Mouse (Mus musculus): ENCODE data around the gene Fmo1.

Gene Fmo1

GRCm38 (mm10) chr1:162866280-162866681, at the start of gene Fmo1:
Gene Fmo1, minus strand, starts transcription at chr1:162866610.
- DNase-seq (ENCODE audit: low spot score in 2 of 2): no peak

GRCm38 (mm10) chr1:162914932-162915556, 48.6 kb upstream of the Fmo1 start:
- DNase-seq (ENCODE audit: low spot score in 2 of 2): no peak

- DNase-seq (ENCODE audit: low spot score in 2 of 2): no peak
These were observed 45.7 kb upstream of the Fmo1 start for GRCm38 (mm10) chr1:162912085-162912484.

- DNase-seq (ENCODE audit: low spot score in 2 of 2): no peak
These were observed 35.5 kb upstream of the Fmo1 start for GRCm38 (mm10) chr1:162901879-162902278.

- DNase-seq (ENCODE audit: low spot score in 2 of 2): no peak
These were observed 31.7 kb upstream of the Fmo1 start, which contains the start of gene Fmo2 for GRCm38 (mm10) chr1:162897838-162898811. Gene Fmo2, minus strand, starts transcription at chr1:162898726.

GRCm38 (mm10) chr1:162895900-162896299, 29.5 kb upstream of the Fmo1 start:
- peak; percentile 67 to 82 for DNase-seq (ENCODE audit: low spot score in 2 of 2)

GRCm38 (mm10) chr1:162893014-162893413, 26.6 kb upstream of the Fmo1 start:
- no peak for DNase-seq (ENCODE audit: low spot score in 2 of 2)

- peak in 1 of 2 experiments; percentile 8 for DNase-seq (ENCODE audit: low spot score in 2 of 2)
These were observed 25.6 kb upstream of the Fmo1 start for GRCm38 (mm10) chr1:162891980-162892451.

- no peak for DNase-seq (ENCODE audit: low spot score in 2 of 2)
These were observed 22.2 kb upstream of the Fmo1 start for GRCm38 (mm10) chr1:162888646-162889045.

- DNase-seq (ENCODE audit: low spot score in 2 of 2): no peak
These were observed 21.2 kb upstream of the Fmo1 start for GRCm38 (mm10) chr1:162887644-162888043.

GRCm38 (mm10) chr1:162886138-162886816, 19.9 kb upstream of the Fmo1 start:
- DNase-seq (ENCODE audit: low spot score in 2 of 2): no peak

- DNase-seq (ENCODE audit: low spot score in 2 of 2): no peak
These were observed 16.3 kb upstream of the Fmo1 start for GRCm38 (mm10) chr1:162882681-162883080.

GRCm38 (mm10) chr1:162879595-162880369, 13.4 kb upstream of the Fmo1 start:
- DNase-seq (ENCODE audit: low spot score in 2 of 2): peak; percentile 51 to 54

- DNase-seq (ENCODE audit: low spot score in 2 of 2): no peak
These were observed 8.7 kb upstream of the Fmo1 start for GRCm38 (mm10) chr1:162875091-162875490.

GRCm38 (mm10) chr1:162871701-162872311, 5.4 kb upstream of the Fmo1 start:
- DNase-seq (ENCODE audit: low spot score in 2 of 2): no peak

- no peak for DNase-seq (ENCODE audit: low spot score in 2 of 2)
These were observed 4.6 kb upstream of the Fmo1 start for GRCm38 (mm10) chr1:162870978-162871377.

- DNase-seq (ENCODE audit: low spot score in 2 of 2): no peak
These were observed 986 bp upstream of the Fmo1 start for GRCm38 (mm10) chr1:162867396-162867795.

- no peak for DNase-seq (ENCODE audit: low spot score in 2 of 2)
These were observed 948 bp downstream of the Fmo1 start for GRCm38 (mm10) chr1:162865493-162865830.

- DNase-seq (ENCODE audit: low spot score in 2 of 2): no peak
These were observed 1.5 kb downstream of the Fmo1 start for GRCm38 (mm10) chr1:162864816-162865492.

- DNase-seq (ENCODE audit: low spot score in 2 of 2): no peak
These were observed 2.1 kb downstream of the Fmo1 start for GRCm38 (mm10) chr1:162864279-162864678.

All from right cerebral cortex, adult 2 months (tissue).